Mouse (Mus musculus) right cerebral cortex, postnatal 14 days (tissue): Measurements from ENCODE around the gene Sox13.

ENCODE experiments used
- DNase-seq: peaks from one replicate; pipeline ENCODE4 v3.0.0; 2022

Gene Sox13

DNA sequence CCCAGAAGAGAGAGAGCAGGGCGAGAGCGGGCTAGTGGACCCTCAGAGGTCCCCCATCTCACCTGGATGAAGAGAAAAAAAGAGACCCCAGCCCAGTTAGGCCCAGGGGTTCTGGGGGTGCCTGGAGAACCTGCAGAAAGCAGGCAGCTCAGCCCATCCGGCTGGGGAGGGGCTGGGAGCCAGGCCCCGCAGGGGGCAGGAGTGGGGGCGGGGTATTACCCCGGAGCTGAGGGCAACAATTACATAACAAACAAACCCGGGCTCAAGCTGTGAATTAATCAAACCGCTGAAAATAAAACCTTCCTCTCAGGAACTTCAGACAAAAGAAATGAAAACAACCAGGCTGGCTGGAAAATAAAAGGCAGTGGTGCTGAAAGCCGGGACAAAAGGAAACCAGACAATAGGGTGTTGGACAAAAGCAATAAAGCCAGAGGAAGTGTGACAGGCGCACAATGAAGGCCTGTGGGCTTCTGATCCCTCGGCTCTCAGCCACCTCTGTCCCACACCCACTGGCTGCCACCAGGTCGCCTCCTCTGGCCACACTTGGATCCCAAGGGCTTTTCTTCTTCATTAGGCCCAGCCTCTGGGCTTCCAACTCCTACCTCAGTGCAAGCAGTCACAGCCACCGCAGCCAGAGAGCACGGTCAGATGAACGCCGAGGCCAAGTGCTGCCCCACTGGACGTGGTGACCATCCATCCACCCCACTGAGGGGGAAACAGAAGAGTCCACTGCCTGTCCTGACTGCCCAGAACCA, 26.5 kb downstream of the Sox13 start:
- no peak for DNase-seq

DNA sequence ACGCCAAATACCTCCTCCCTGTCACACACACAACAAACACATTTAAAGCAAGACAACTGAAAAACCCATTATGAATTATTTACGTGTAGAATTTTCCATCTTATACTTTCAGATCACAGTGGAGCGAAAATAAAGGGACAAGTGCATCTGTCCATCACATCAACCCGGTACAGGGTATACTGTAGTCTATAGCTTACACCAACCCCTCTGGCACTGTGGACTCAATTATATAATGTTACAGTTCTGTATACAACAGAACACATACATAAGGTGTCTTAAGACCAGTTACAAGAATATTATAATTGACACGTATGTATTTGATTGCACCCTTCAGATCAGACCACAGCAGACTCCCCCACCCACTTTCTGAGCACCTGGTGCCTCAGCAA, 27.1 kb downstream of the Sox13 start:
- DNase-seq, result no peak

- DNase-seq, result no peak
Measured at GRCm38 (mm10) chr1:133396693-133397092, 27.5 kb downstream of the Sox13 start.

- DNase-seq, result no peak
Measured at GRCm38 (mm10) chr1:133394702-133395101, 29.5 kb downstream of the Sox13 start.

GRCm38 (mm10) chr1:133387539-133388268, 36.5 kb downstream of the Sox13 start:
- DNase-seq, result no peak

DNA sequence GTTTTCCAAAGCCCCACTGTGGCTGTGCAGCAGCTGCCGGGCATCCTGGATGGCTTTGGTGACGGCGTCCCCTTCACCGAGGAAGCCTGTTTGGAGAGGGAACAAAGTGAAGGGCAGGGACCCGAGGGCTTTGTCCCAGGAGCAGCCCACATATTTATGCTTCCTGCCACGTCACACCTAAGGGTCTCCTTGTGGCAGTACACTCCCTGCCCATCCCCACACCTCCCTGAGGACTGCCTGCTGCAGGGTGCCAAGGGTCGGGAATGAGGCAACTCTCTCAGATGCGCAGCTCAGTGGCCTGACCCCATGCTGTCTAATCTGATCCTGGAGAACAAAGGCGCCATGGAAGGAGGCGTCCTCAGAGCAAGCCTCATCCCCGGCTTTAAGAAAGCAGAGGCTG, 38.0 kb downstream of the Sox13 start:
- DNase-seq, result no peak

DNA sequence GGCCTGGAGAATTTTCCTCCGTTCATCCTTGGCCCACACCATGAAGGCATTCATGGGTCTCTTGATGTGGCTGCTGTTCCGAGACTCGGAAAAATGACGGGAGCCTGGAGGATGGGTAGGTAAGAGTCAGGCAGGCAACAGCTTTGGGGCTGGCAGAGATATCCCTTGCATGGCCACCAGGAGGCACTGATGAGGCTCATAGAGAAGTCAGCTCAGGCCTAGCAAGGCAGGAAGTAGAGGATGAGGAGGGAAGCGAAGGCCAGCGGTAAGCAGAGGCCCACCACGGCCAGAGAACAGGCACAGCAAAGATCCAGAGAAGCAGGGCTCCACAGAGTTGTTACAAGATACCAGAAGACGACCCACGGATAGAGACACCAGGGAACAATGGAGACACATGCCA, 38.7 kb downstream of the Sox13 start:
- peak; percentile 67 for DNase-seq

GRCm38 (mm10) chr1:133383157-133383783, 40.9 kb downstream of the Sox13 start:
- DNase-seq, result no peak

DNA sequence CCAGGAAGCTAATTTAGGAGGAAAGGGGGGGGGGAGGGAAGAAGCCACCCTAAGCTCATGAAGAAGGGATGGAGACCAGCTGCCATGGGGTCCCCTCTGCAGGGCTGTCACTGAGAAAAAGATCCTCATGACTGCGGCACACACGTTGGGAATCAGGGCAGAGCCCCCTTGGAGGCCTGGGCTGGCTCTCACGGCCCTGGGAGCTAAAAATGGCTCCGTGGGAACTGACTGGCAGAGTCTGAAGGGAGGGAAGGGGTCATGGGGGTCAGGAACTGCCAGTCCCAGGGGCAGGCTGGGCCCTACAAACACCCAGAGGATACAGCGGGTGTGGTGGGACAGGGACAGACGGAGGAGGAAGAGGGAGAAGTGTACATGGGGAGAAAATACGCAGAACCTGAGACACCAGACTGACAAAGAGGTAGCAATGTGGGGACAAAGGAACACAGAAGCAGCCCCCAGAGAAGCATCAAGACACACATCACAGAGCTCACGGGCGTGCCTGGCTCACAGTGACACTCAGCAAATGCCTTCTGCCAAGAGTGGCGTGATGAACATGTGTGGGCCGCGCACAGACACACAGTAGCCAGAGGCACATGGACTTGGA, 41.5 kb downstream of the Sox13 start:
- DNase-seq, result no peak

DNA sequence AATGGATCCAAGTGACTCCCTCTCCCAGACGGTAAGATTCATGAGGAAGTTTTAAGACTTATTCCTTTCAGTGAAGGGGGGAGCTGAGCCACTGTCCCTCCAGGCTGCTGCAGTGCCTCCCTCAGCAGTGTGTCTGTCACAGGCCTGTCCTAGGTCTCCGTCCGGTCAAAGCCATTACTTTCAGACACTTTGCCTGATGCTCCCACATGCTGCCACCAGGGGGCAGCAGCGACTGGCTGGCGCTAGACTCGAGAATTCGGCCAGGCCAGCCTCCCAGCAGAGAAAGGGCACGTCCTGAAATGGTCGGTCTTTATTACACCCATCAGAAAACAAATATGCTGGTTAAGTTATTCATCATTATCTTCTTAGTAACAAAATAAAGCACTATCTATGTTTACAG, 42.2 kb downstream of the Sox13 start:
- DNase-seq, result no peak

DNA sequence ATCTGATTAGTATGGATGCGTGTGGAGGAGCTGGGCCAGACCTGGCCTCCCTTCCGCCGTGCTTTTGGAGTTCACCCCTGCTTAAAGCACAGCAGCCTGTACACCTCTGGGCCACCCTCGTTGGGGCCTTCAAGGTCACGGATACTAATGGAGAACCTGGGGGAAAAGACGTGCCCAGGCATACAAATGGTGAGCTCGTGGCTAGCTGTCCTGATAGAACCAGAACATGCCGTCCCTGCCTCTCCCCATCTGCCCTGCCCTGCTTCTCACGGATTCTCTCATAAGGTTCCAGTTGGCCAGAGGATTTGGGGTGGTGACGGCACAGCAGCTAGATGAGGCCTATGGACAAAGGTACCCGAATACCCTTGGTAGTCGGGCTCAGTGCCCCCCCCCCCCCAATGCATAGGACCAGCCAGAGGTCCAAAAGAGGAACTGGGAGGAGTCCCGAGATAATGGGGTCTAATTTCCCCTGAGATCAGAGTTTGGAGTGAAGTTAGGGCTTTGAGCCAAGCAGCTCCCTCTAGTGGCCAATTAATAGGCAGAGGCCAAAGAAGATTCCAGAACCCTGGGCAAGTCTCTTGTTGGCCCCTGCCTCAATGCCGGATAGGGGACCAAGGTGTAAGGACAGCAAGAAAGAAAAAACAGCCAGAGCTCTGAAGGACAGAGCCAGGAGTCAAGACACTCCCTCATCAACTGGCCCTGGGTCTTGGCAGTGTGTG, 43.7 kb downstream of the Sox13 start:
- DNase-seq, result no peak

GRCm38 (mm10) chr1:133379986-133380320, 44.2 kb downstream of the Sox13 start:
- no peak for DNase-seq

GRCm38 (mm10) chr1:133379254-133379985, 44.8 kb downstream of the Sox13 start:
- no peak for DNase-seq

- DNase-seq, result no peak
Measured at GRCm38 (mm10) chr1:133377547-133377946, 46.6 kb downstream of the Sox13 start.

GRCm38 (mm10) chr1:133375696-133376346, 48.4 kb downstream of the Sox13 start:
- no peak for DNase-seq

DNA sequence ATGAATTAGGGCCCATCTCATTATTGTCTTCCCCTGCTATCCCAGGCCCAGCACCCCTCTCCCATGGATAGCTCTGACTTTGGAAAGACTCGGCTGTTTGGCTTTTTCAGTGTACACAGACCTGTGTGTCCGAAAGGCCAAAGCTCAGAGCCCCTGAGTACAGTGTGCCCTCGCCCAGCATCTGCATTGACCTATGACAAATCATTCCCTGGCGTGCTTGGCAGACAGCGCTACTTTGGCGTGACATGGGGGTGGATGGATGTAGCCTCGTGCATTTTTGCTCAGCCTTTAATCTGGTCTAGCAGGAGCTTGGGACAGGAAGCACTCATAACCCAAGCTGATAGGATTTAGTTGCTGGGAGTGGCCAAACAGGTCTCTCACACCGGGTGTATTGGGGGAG, 52.1 kb downstream of the Sox13 start:
- DNase-seq, result no peak

GRCm38 (mm10) chr1:133371431-133371830, 52.7 kb downstream of the Sox13 start:
- no peak for DNase-seq

DNA sequence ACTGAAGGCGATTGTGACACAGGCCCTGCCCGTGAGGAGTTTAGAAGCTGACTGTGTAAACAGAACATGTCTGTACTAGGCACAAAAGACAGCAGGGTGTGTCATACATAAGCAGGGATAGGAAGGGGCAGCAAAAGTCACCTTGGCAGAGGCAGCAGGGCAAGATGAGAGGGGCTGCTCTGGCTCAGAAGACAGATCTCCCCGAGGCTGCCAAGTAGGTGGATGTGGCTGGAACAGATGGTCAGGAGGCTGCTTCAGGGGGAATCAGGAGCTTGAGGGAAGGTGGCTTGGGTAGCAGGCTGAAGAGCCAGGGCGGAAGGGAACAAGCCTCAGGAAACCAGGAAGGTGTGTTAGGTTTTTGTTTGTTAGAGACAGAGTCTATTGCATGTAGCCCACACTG, 53.8 kb downstream of the Sox13 start:
- DNase-seq, result no peak

- no peak for DNase-seq
Measured at GRCm38 (mm10) chr1:133368644-133369043, 55.5 kb downstream of the Sox13 start.

- no peak for DNase-seq
Measured at GRCm38 (mm10) chr1:133367606-133368488, 56.3 kb downstream of the Sox13 start.
